Mouse (Mus musculus) bone marrow, adult 2 months (tissue): ENCODE data around the gene Cnr2.

Experiments used
- CTCF ChIP-seq: fragments of 200-500 bp; IDR thresholded peaks from 2 replicates; pipeline ENCODE4 v1.5.1; 2011; ENCODE audit warnings: low read length, control low read depth; ENCODE audit not compliant: control insufficient read depth, insufficient read depth
- POLR2A ChIP-seq: fragments of 200-500 bp; IDR thresholded peaks from 2 replicates; pipeline ENCODE4 v1.6.1; 2011; ENCODE audit warnings: low read depth, mild to moderate bottlenecking, control low read depth, low read length, borderline replicate concordance; ENCODE audit not compliant: control insufficient read depth

GRCm38 (mm10) chr4:135963457-135964193 lies 68.4 kb downstream of the Cnr2 start, which contains the start of gene Gale:
- TF ChIP-seq CTCF (no peak), POLR2A (peak; percentile 91; the same call in 1 of the 2 replicates)
